Mouse (Mus musculus): ENCODE data around the gene Bak1.

The Bak1 gene

GRCm38 (mm10) chr17:27021736-27022135, 7.1 kb downstream of the Bak1 start:
- in situ Hi-C loops (cut with MseI, MboI) = no loop called here

DNA sequence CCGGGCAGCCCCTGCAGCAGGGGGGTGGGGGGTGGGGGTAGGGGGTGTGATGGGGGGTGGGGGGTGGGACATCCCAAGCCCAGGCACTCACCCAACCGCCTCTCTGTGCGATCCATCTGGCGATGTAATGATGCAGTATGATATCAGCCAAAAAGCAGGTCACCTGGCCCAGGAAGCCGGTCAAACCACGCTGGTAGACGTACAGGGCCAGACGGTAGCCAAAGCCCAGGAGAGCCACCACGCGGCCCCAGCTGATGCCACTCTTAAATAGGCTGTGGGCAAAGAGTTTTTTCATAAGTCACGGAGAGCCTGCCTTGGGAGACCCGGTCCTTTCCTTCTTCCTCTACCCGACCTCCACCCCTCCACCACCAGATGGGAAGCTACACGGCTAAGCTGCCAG, 7.7 kb downstream of the Bak1 start:
- in situ Hi-C loops (cut with MseI, MboI) = no loop called here

GRCm38 (mm10) chr17:27018555-27019196, 10.1 kb downstream of the Bak1 start:
- in situ Hi-C loops (cut with MseI, MboI) = no loop called here

DNA sequence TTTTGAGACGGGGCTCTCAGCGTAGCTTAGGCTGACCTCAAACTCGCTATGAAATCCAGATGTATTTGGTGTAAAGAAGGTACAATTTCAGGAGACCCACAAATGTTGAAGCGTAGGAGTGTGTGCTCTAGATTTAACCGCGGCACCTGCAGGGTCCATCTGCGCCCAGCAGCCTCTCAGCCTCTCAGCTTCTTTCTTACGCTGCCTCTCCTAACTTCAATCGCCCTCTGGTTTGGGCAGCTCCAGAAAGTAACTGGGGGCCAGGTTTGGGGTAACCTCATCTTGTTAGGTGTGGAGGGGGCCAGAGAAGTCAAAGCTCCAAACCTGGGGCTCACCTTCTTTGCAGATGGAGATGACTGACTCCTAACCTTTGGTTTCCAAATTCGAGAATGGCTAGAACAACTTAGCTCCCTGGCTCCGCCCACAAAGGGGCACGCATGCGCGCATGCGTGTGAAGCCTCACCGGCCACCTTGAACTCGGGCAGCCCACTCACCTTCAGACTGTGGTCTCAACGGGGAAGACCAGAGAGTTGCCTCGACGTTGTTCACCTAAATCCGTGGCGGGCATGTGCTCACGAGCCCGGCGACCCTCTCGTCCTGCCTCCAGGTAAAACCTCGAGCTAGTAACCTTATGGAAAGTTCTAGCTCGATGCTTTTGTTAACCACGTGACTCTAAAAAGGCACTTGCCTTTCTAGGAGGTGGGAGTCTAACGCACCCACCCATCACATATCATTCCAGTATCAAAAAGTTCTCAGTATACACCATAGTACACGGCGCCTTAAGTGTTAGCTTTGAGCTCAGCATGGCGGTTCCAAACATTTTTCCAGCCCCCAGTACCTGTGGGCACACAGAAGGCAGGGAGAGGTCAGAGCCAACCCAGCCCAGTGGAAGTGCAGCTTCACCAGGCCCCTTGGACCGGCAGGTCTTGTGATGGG, 11.0 kb downstream of the Bak1 start:
- in situ Hi-C loops (cut with MseI, MboI) = no loop called here

DNA sequence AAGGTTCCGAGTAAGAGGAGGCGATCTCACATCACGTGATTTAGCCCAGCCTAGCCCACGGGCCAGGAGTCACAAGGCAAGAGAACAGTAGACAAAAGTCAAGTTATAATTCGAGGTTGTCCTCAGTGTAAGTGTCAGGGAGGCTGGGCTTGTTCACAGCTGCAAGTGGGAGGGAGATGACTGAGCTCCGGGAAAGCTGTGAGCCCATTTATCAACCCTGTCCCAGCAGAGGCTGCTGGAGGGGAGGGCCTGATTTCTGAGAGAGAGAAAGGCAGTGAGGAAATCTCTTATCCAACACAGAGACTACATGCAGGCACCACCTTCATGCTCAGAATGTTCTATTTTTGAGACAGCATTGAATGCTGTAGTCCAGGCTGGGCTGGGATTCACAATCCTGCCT, 15.9 kb downstream of the Bak1 start:
- in situ Hi-C loops (cut with MseI, MboI) = no loop called here

GRCm38 (mm10) chr17:27011998-27012672, 16.7 kb downstream of the Bak1 start:
- in situ Hi-C loops (cut with MseI, MboI) = no loop called here

- in situ Hi-C loops (cut with MseI, MboI) = no loop called here
These were observed 17.6 kb downstream of the Bak1 start for GRCm38 (mm10) chr17:27011167-27011566.

GRCm38 (mm10) chr17:27008277-27008676, 20.5 kb downstream of the Bak1 start:
- in situ Hi-C loops (cut with MseI, MboI) = no loop called here

GRCm38 (mm10) chr17:27005644-27006043, 23.2 kb downstream of the Bak1 start:
- in situ Hi-C loops (cut with MseI, MboI) = no loop called here

GRCm38 (mm10) chr17:27004903-27005485, 23.8 kb downstream of the Bak1 start:
- in situ Hi-C loops (cut with MseI, MboI) = no loop called here

- in situ Hi-C loops (cut with MseI, MboI) = no loop called here
These were observed 24.4 kb downstream of the Bak1 start for GRCm38 (mm10) chr17:27004431-27004830.

DNA sequence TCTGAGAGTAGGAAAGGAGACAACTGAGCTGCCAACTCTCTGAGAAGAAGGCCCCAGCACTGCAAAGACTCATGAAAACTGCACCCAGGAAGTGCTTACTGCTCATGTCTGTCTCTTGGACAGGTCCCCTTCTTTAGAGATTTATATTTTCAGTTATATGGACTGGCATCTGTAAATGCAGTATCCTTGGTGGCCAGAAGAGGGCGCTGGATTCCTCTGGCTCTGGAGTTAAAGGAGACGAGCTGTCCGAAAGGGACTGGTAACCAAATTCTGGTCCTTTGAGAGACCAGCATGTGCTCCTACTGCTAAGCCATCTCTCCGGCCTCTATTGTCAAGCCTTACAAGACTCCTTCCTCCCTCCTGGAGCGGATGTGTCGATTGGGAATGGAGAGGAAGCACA, 26.9 kb downstream of the Bak1 start:
- in situ Hi-C loops (cut with MseI, MboI) = no loop called here

DNA sequence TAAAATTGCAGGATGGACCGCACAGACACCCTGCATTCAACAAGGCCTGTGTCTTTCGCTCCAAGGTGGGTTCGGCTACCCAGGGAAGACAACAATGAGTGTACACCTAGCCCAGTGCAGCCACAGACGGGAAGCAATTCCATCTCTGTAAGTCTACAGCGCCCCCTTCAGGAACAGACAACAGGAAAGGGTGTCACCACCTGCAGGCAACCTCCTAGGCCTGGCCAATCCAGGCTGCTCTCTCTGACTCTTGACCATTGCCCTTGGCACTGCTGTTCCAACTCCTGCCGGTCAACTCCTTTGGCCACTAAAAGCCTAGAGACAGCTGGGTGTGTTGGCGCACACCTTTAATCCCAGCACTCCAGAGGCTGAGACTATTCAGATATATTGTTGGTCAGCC, 27.7 kb downstream of the Bak1 start:
- in situ Hi-C loops (cut with MseI, MboI) = no loop called here

DNA sequence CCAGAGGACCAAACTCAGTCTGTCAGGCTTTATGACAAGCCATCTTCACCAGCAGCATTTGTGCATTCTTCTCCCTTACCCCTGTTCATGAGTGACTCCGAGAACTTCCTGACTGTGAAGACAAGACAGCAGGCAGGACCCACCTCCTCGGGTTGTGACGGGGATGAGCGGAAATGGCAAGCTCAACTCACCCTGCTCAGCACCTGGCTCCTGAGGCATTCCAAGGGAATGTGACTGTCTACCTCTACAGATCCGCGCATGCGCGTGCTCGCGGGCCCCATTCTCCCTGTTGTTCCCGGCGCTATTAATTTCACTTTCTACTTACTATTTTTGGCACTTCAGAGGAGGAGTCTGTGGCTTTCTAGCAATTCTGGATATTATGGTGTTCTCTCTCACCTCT, 28.8 kb downstream of the Bak1 start:
- in situ Hi-C loops (cut with MseI, MboI) = no loop called here

DNA sequence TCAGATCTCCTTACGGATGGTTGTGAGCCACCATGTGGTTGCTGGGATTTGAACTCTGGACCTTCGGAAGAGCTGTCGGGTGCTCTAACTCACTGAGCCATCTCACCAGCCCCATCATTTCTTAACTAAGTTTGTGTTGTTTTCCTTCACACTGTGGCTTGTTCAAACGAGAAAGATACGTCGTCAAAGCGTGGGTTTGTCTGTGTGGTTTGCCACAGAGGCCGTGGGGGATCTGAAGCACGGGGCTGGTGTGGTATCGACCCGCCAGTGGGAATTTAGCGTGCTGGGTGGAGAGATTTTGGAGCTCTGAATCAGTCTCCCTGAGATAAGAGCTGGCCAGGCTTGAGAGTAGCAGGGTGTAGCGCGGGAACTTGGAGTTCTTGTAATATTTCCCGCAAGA, 30.5 kb downstream of the Bak1 start:
- in situ Hi-C loops (cut with MseI, MboI) = no loop called here

GRCm38 (mm10) chr17:26997661-26998060, 31.1 kb downstream of the Bak1 start:
- in situ Hi-C loops (cut with MseI, MboI) = no loop called here

GRCm38 (mm10) chr17:26995562-26995961, 33.2 kb downstream of the Bak1 start:
- in situ Hi-C loops (cut with MseI, MboI) = no loop called here

DNA sequence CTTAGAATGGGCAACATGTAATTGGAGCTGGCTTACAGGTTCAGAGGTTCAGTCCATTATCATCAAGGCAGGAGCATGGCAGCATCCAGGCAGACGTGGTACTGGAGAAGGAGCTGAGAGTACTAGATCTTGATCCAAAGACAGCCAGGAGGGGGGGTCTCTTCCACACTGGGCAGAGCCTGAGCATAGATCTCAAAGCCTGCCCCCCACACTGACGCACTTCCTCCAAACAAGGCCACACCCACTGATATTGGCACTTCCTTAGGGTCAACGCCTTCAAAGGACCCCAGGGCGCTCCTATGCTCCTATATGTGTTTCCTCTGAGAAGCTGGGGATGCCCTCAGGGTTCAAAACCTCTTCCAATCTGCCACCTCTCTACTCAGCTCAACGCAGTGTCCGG, 33.8 kb downstream of the Bak1 start:
- in situ Hi-C loops (cut with MseI, MboI) = no loop called here

GRCm38 (mm10) chr17:26994410-26994809, 34.4 kb downstream of the Bak1 start:
- in situ Hi-C loops (cut with MseI, MboI) = no loop called here

- in situ Hi-C loops (cut with MseI, MboI) = no loop called here
These were observed 38.3 kb downstream of the Bak1 start for GRCm38 (mm10) chr17:26990521-26990920.

GRCm38 (mm10) chr17:26985503-26986179, 43.2 kb downstream of the Bak1 start:
- in situ Hi-C loops (cut with MseI, MboI) = no loop called here

DNA sequence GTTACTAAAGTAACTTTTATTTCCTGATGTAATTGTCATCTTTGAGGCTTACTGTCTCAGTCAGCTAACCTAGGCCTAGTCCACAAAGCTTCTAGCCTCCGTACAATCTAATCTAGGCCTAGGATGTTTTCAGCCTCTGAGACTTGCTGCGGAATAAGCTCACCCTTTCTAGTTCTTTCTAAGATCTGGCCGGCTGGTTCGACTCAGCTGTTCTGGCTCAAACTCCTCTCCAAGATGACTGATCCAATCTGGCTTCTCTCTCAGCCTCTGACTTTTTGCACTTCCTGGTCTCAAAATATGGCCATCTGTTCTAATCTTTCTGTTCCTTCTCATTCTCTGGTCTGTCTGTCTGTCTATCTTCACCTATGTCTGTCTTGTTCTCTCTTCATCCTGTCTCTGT, 45.4 kb downstream of the Bak1 start:
- in situ Hi-C loops (cut with MseI, MboI) = no loop called here
